Mouse (Mus musculus): ENCODE data around the gene Osbpl5. TPM values are rescaled to one million over a fixed set of nuclear protein-coding genes. Genes with fewer than 3 reads are reported as not detected.
"Not testable (repeated sequence)": the region's sequence is repeated elsewhere in the genome, so short reads cannot be mapped to it uniquely, and the experiment has no call there.

Gene Osbpl5
- polyA plus RNA-seq, 1 experiment from 2014 or later = 43.5 TPM

GRCm38 (mm10) chr7:143649034-143649768, 107.6 kb downstream of the Osbpl5 start, which contains the start of gene Tnfrsf22:
Gene Tnfrsf22, minus strand, starts transcription at chr7:143649661.
- WGBS = 3% methylated on average over 39 of the region's 39 CpGs
- H3K4me2 ChIP-seq (ENCODE audit: low read depth, low read length) = peak within 1 kb of the TSS; percentile 94
- no peaks in the 10 kb centered on the region for H3K36me3 ChIP-seq (ENCODE audit: control insufficient read depth, insufficient read depth, low read length)
- no peaks in the 10 kb centered on the region for H3K4me1 ChIP-seq (ENCODE audit: control insufficient read depth, insufficient read depth, low read length)
- ATAC-seq (ENCODE audit: insufficient read depth, low FRiP score) = peak; percentile 94
- peak within 1 kb of the TSS; percentile 65 for H3K4me3 ChIP-seq (replicated peaks; ENCODE audit: low read length)
- H3K27ac ChIP-seq (ENCODE audit: low read length) = no peak within 1 kb of the TSS
- no peaks in the 10 kb centered on the region for H3K27me3 ChIP-seq (ENCODE audit: control insufficient read depth, insufficient read depth, low read length)
- peak within 1 kb of the TSS; percentile 69 for H3K9ac ChIP-seq (ENCODE audit: low read length)
- H3K9me3 ChIP-seq (replicated peaks; ENCODE audit: control insufficient read depth, low read length) = no peaks in the 10 kb centered on the region

- not testable (repeated sequence) for H3K9me3 ChIP-seq (replicated peaks; ENCODE audit: control insufficient read depth, low read length); H3K4me3 ChIP-seq (replicated peaks; ENCODE audit: low read length); H3K27me3 ChIP-seq (ENCODE audit: control insufficient read depth, insufficient read depth, low read length); H3K4me1 ChIP-seq (ENCODE audit: control insufficient read depth, insufficient read depth, low read length); H3K9ac ChIP-seq (ENCODE audit: low read length); H3K27ac ChIP-seq (ENCODE audit: low read length); ATAC-seq (ENCODE audit: insufficient read depth, low FRiP score); H3K4me2 ChIP-seq (ENCODE audit: low read depth, low read length); H3K36me3 ChIP-seq (ENCODE audit: control insufficient read depth, insufficient read depth, low read length)
- 88% methylated on average over 2 of the region's 2 CpGs for WGBS
Measured at GRCm38 (mm10) chr7:143643949-143644348, 112.8 kb downstream of the Osbpl5 start.

Small RNAs within 50 kb of the gene (microRNA-seq; reads per million reads assigned to microRNA genes)
- not detected for gene Gm22064

Other genes starting within 250 kb of the Osbpl5 start
- 196 and 204 TPM in 2 replicates for gene Nap1l4, start 207.9 kb downstream of the Osbpl5 start, polyA plus RNA-seq (2015; fragmentation: Nextera tagmentation; extraction: Ambion mirVana)
- gene Cars, start 156.9 kb downstream of the Osbpl5 start, polyA plus RNA-seq (2015; fragmentation: Nextera tagmentation; extraction: Ambion mirVana) = 72.8 and 85.8 TPM in 2 replicates
- 0.59 and 0.66 TPM in 2 replicates for gene Tnfrsf26, start 128.3 kb downstream of the Osbpl5 start, polyA plus RNA-seq (2015; fragmentation: Nextera tagmentation; extraction: Ambion mirVana)
- gene Tnfrsf22, start 107.3 kb downstream of the Osbpl5 start, polyA plus RNA-seq (2015; fragmentation: Nextera tagmentation; extraction: Ambion mirVana) = 6.2 and 6.4 TPM in 2 replicates
- gene Tnfrsf23, start 71.1 kb downstream of the Osbpl5 start, polyA plus RNA-seq (2015; fragmentation: Nextera tagmentation; extraction: Ambion mirVana) = 3.5 and 4.6 TPM in 2 replicates
- not detected in 2 replicates for gene Mrgprg, start 10.0 kb upstream of the Osbpl5 start, polyA plus RNA-seq (2015; fragmentation: Nextera tagmentation; extraction: Ambion mirVana)
- gene Mrgpre, start 27.5 kb upstream of the Osbpl5 start, polyA plus RNA-seq (2015; fragmentation: Nextera tagmentation; extraction: Ambion mirVana) = 0.98 and 1.6 TPM in 2 replicates
- 11.1 and 15.1 TPM in 2 replicates for gene Nadsyn1, start 65.9 kb upstream of the Osbpl5 start, polyA plus RNA-seq (2015; fragmentation: Nextera tagmentation; extraction: Ambion mirVana)
- gene Dhcr7, start 66.2 kb upstream of the Osbpl5 start, polyA plus RNA-seq (2015; fragmentation: Nextera tagmentation; extraction: Ambion mirVana) = 42.4 and 47.7 TPM in 2 replicates
- gene Gm498, start 109.9 kb upstream of the Osbpl5 start, polyA plus RNA-seq (2015; fragmentation: Nextera tagmentation; extraction: Ambion mirVana) = not detected in 2 replicates
- gene Shank2, start 244.9 kb upstream of the Osbpl5 start, polyA plus RNA-seq (2015; fragmentation: Nextera tagmentation; extraction: Ambion mirVana) = 1.1 and 1.6 TPM in 2 replicates